Mouse (Mus musculus): ENCODE results near the gene St6galnac3. TPM values are rescaled to one million over a fixed set of nuclear protein-coding genes. Genes with fewer than 3 reads are reported as not detected.

Gene St6galnac3
- polyA plus RNA-seq, 1 experiment from 2014 or later: 26.6 TPM

DNA sequence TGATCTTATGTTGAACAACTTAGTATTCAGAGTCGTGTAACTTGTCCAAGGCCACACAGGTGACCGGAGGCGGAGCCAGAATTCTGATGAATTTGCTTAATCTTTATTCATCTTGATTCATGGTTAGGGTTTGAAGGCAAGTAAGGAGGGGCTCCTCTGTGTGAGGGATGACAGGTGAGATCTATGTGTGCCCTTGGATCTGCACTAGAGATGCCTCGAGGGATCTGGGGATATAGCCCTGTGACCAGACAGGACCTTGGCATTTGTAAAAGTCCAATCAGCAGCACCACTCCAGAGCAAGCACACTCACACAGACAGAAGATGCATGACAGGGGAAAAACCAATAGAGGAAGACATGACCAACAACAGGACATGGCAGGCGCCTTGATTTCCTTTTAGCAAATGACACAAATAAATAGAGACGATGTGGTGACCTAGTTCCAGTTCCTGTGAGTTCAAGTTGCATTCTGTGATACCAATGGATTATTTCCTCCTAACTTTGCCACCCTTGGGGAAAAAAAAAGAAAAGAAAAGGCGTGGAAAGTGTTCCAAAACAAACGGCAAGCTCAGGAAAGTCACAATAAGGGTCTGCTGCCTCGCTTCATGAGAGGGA, 1.4 kb downstream of the St6galnac3 start:
- Histone ChIP-seq H3K9me3 (ENCODE audit: control insufficient read depth, low read length) (no peaks in the 10 kb centered on the region), H3K36me3 (ENCODE audit: control insufficient read depth, insufficient read depth, low read length) (no peaks in the 10 kb centered on the region), H3K4me3 (replicated peaks; ENCODE audit: low read depth, low read length) (peak overlapping the region; percentile 76; the same call in 1 of the 2 replicates), H3K27ac (replicated peaks; ENCODE audit: low read depth, low read length) (no peak overlapping the region), H3K9ac (replicated peaks; ENCODE audit: low read length) (no peak overlapping the region), H3K4me1 (ENCODE audit: control insufficient read depth, insufficient read depth, low read length) (peaks cover 10% of the 10 kb centered on the region), H3K27me3 (ENCODE audit: control insufficient read depth, insufficient read depth, low read length) (no peaks in the 10 kb centered on the region), H3K4me2 (ENCODE audit: low read length) (peak overlapping the region; percentile 93)
- DNase-seq (no peak), ATAC-seq (ENCODE audit: low FRiP score, low TSS enrichment) (no peak)
- WGBS: 83% methylated on average over 9 of the region's 9 CpGs

GRCm38 (mm10) chr3:153721525-153721924, 3.4 kb downstream of the St6galnac3 start:
- H3K27ac ChIP-seq (replicated peaks; ENCODE audit: low read depth, low read length): no peak overlapping the region
- H3K4me2 ChIP-seq (ENCODE audit: low read length): no peak overlapping the region
- ATAC-seq (ENCODE audit: low FRiP score, low TSS enrichment) (no peak), DNase-seq (no peak)
- WGBS: 94% methylated on average over 16 of the region's 16 CpGs
- no peak overlapping the region for H3K9ac ChIP-seq (replicated peaks; ENCODE audit: low read length)
- peaks cover 12% of the 10 kb centered on the region for H3K4me1 ChIP-seq (ENCODE audit: control insufficient read depth, insufficient read depth, low read length)
- no peaks in the 10 kb centered on the region for H3K9me3 ChIP-seq (ENCODE audit: control insufficient read depth, low read length)
- no peaks in the 10 kb centered on the region for H3K36me3 ChIP-seq (ENCODE audit: control insufficient read depth, insufficient read depth, low read length)
- no peak overlapping the region for H3K4me3 ChIP-seq (replicated peaks; ENCODE audit: low read depth, low read length)
- no peaks in the 10 kb centered on the region for H3K27me3 ChIP-seq (ENCODE audit: control insufficient read depth, insufficient read depth, low read length)

GRCm38 (mm10) chr3:153720922-153721321, 4.1 kb downstream of the St6galnac3 start:
- no peak for ATAC-seq (ENCODE audit: low FRiP score, low TSS enrichment)
- no peak overlapping the region for H3K4me2 ChIP-seq (ENCODE audit: low read length)
- WGBS: 81% methylated on average over 4 of the region's 4 CpGs

DNA sequence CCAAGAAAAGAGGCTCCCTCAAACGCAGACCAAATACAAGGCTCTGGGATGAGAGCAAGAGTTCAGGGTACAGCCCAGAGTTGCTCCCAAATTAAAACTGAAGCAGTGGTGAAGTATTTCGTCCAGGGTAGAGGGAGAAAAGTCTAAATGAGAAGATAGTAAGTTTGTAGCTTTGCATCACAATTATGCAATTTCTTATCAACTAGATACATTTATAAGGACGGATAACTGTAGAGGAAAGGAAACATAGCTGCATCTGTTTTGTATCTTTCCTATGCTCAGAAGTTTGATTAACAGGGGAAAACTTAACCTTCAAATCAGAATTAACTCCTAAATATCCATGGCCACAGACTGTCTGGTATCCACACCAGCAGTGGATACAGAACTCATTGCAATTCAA, 4.7 kb downstream of the St6galnac3 start:
- Histone ChIP-seq H3K36me3 (ENCODE audit: control insufficient read depth, insufficient read depth, low read length) (no peaks in the 10 kb centered on the region), H3K9me3 (ENCODE audit: control insufficient read depth, low read length) (no peaks in the 10 kb centered on the region), H3K4me2 (ENCODE audit: low read length) (no peak overlapping the region), H3K27ac (replicated peaks; ENCODE audit: low read depth, low read length) (no peak overlapping the region), H3K27me3 (ENCODE audit: control insufficient read depth, insufficient read depth, low read length) (no peaks in the 10 kb centered on the region), H3K4me3 (replicated peaks; ENCODE audit: low read depth, low read length) (no peak overlapping the region), H3K9ac (replicated peaks; ENCODE audit: low read length) (no peak overlapping the region), H3K4me1 (ENCODE audit: control insufficient read depth, insufficient read depth, low read length) (peaks cover 12% of the 10 kb centered on the region)
- 67% methylated on average over 3 of the region's 3 CpGs for WGBS
- ATAC-seq (ENCODE audit: low FRiP score, low TSS enrichment) (no peak), DNase-seq (no peak)

More at GRCm38 (mm10) chr3:153720922-153721321, 4.1 kb downstream of the St6galnac3 start:
- no peak overlapping the region for H3K27ac ChIP-seq (replicated peaks; ENCODE audit: low read depth, low read length)
- no peak overlapping the region for H3K9ac ChIP-seq (replicated peaks; ENCODE audit: low read length)
- peaks cover 12% of the 10 kb centered on the region for H3K4me1 ChIP-seq (ENCODE audit: control insufficient read depth, insufficient read depth, low read length)
- H3K9me3 ChIP-seq (ENCODE audit: control insufficient read depth, low read length): no peaks in the 10 kb centered on the region
- H3K27me3 ChIP-seq (ENCODE audit: control insufficient read depth, insufficient read depth, low read length): no peaks in the 10 kb centered on the region
- H3K36me3 ChIP-seq (ENCODE audit: control insufficient read depth, insufficient read depth, low read length): no peaks in the 10 kb centered on the region
- DNase-seq: no peak
- H3K4me3 ChIP-seq (replicated peaks; ENCODE audit: low read depth, low read length): no peak overlapping the region

- H3K9me3 ChIP-seq (ENCODE audit: control insufficient read depth, low read length): no peaks in the 10 kb centered on the region
- DNase-seq (no peak), ATAC-seq (ENCODE audit: low FRiP score, low TSS enrichment) (no peak)
- H3K9ac ChIP-seq (replicated peaks; ENCODE audit: low read length): no peak overlapping the region
- peaks cover 12% of the 10 kb centered on the region for H3K4me1 ChIP-seq (ENCODE audit: control insufficient read depth, insufficient read depth, low read length)
- H3K27ac ChIP-seq (replicated peaks; ENCODE audit: low read depth, low read length): no peak overlapping the region
- H3K4me3 ChIP-seq (replicated peaks; ENCODE audit: low read depth, low read length): no peak overlapping the region
- 82% methylated on average over 9 of the region's 9 CpGs for WGBS
- H3K36me3 ChIP-seq (ENCODE audit: control insufficient read depth, insufficient read depth, low read length): no peaks in the 10 kb centered on the region
- H3K27me3 ChIP-seq (ENCODE audit: control insufficient read depth, insufficient read depth, low read length): no peaks in the 10 kb centered on the region
- H3K4me2 ChIP-seq (ENCODE audit: low read length): no peak overlapping the region
These were observed 5.6 kb downstream of the St6galnac3 start for GRCm38 (mm10) chr3:153719256-153719970.

DNA sequence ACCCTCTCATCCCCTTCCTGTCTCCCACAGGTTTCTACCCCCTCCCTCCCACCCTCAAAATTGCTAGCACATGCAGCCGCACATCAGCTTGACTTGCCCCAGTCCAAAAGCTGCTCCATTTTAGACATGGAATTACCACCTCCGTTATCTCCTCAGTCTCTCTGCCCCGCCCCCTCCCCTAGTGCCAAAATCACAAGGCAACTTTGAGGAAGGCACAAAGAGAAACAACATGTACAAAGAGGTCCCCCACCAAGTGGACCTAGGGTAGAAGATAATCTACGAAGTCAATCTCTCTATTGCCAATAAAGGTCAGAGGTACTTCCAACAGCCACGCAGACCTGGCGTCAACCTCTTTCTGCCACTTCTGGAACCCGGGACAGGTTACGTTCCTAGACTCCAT, 6.2 kb downstream of the St6galnac3 start:
- H3K36me3 ChIP-seq (ENCODE audit: control insufficient read depth, insufficient read depth, low read length): no peaks in the 10 kb centered on the region
- H3K9ac ChIP-seq (replicated peaks; ENCODE audit: low read length): no peak overlapping the region
- H3K4me2 ChIP-seq (ENCODE audit: low read length): no peak overlapping the region
- no peak overlapping the region for H3K4me3 ChIP-seq (replicated peaks; ENCODE audit: low read depth, low read length)
- H3K27ac ChIP-seq (replicated peaks; ENCODE audit: low read depth, low read length): no peak overlapping the region
- H3K4me1 ChIP-seq (ENCODE audit: control insufficient read depth, insufficient read depth, low read length): peaks cover 8% of the 10 kb centered on the region
- WGBS: 85% methylated on average over 8 of the region's 8 CpGs
- DNase-seq: no peak
- H3K27me3 ChIP-seq (ENCODE audit: control insufficient read depth, insufficient read depth, low read length): no peaks in the 10 kb centered on the region
- ATAC-seq (ENCODE audit: low FRiP score, low TSS enrichment): no peak
- no peaks in the 10 kb centered on the region; the same call in 1 of the 2 replicates for H3K9me3 ChIP-seq (ENCODE audit: control insufficient read depth, low read length)

GRCm38 (mm10) chr3:153717742-153718141, 7.2 kb downstream of the St6galnac3 start:
- Histone ChIP-seq H3K27me3 (ENCODE audit: control insufficient read depth, insufficient read depth, low read length) (no peaks in the 10 kb centered on the region), H3K27ac (replicated peaks; ENCODE audit: low read depth, low read length) (no peak overlapping the region), H3K4me1 (ENCODE audit: control insufficient read depth, insufficient read depth, low read length) (0 out of 2 replicates have a peak, but pooled peaks cover 2% of the 10 kb centered on the region), H3K4me3 (replicated peaks; ENCODE audit: low read depth, low read length) (no peak overlapping the region), H3K9me3 (ENCODE audit: control insufficient read depth, low read length) (no peaks in the 10 kb centered on the region; the same call in 1 of the 2 replicates), H3K9ac (replicated peaks; ENCODE audit: low read length) (no peak overlapping the region), H3K36me3 (ENCODE audit: control insufficient read depth, insufficient read depth, low read length) (no peaks in the 10 kb centered on the region), H3K4me2 (ENCODE audit: low read length) (no peak overlapping the region)
- no peak for DNase-seq
- no peak for ATAC-seq (ENCODE audit: low FRiP score, low TSS enrichment)
- WGBS: 96% methylated on average over 7 of the region's 7 CpGs

DNA sequence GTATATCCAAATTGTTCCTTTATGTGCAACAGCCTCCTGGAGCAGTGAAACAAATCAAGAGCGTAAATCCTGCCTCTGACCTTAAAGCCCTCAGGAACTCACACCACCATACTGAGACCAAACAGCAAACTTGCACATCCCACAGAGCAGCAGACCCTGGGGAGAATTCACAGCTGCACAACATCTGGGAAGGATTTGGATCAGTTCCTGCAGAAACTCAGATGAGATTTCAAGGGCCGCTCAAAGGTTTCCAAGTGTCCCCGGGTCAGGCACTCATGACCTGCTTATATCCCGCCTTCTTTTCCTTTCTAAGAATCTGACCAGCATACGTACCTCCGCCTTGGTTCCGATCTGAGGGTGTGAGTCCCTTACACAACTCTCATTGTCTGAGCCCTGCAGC, 9.3 kb downstream of the St6galnac3 start:
- Histone ChIP-seq H3K4me3 (replicated peaks; ENCODE audit: low read depth, low read length) (no peak overlapping the region), H3K27me3 (ENCODE audit: control insufficient read depth, insufficient read depth, low read length) (no peaks in the 10 kb centered on the region), H3K9me3 (ENCODE audit: control insufficient read depth, low read length) (no peaks in the 10 kb centered on the region; the same call in 1 of the 2 replicates), H3K36me3 (ENCODE audit: control insufficient read depth, insufficient read depth, low read length) (no peaks in the 10 kb centered on the region), H3K27ac (replicated peaks; ENCODE audit: low read depth, low read length) (no peak overlapping the region), H3K4me2 (ENCODE audit: low read length) (no peak overlapping the region), H3K4me1 (ENCODE audit: control insufficient read depth, insufficient read depth, low read length) (0 out of 2 replicates have a peak, but pooled peaks cover 2% of the 10 kb centered on the region), H3K9ac (replicated peaks; ENCODE audit: low read length) (no peak overlapping the region)
- DNase-seq: no peak
- ATAC-seq (ENCODE audit: low FRiP score, low TSS enrichment): no peak
- 80% methylated on average over 7 of the region's 7 CpGs for WGBS

DNA sequence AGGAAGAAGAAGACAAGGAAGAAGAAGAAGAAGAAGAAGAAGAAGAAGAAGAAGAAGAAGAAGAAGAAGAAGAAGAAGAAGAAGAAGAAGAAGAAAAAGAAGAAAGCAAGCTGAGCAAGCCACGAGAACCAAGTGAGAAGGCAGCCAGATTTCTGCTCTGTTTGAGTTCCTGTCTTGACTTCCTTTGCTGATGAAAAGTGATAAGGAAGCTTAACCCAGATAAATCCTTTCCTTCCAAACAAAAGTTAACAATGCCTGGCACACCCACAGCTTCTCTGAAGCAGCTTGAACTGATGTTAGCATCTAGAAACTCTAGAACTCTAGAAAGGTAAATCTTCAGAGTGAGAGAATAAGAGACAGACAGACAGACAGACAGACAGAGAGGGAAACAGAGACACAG, 14.4 kb downstream of the St6galnac3 start:
- no peaks in the 10 kb centered on the region; the same call in 1 of the 2 replicates for H3K9me3 ChIP-seq (ENCODE audit: control insufficient read depth, low read length)
- no peaks in the 10 kb centered on the region for H3K36me3 ChIP-seq (ENCODE audit: control insufficient read depth, insufficient read depth, low read length)
- H3K4me1 ChIP-seq (ENCODE audit: control insufficient read depth, insufficient read depth, low read length): no peaks in the 10 kb centered on the region
- no peaks in the 10 kb centered on the region for H3K27me3 ChIP-seq (ENCODE audit: control insufficient read depth, insufficient read depth, low read length)
- H3K4me2 ChIP-seq (ENCODE audit: low read length): no peak overlapping the region
- ATAC-seq (ENCODE audit: low FRiP score, low TSS enrichment): no peak
- no peak overlapping the region for H3K27ac ChIP-seq (replicated peaks; ENCODE audit: low read depth, low read length)
- WGBS: 69% methylated on average over 1 of the region's 1 CpGs
- no peak overlapping the region for H3K4me3 ChIP-seq (replicated peaks; ENCODE audit: low read depth, low read length)
- no peak for DNase-seq
- H3K9ac ChIP-seq (replicated peaks; ENCODE audit: low read length): no peak overlapping the region

Measured in midbrain, embryonic 14.5 days (tissue).